Mouse (Mus musculus): Measurements from ENCODE around the gene Ddb1.
A peak's percentile ranks its signal among the peaks of the same experiment; 100 is the strongest.
"Not testable (repeated sequence)": the region's sequence is repeated elsewhere in the genome, so short reads cannot be mapped to it uniquely, and the experiment has no call there.

Gene Ddb1

DNA sequence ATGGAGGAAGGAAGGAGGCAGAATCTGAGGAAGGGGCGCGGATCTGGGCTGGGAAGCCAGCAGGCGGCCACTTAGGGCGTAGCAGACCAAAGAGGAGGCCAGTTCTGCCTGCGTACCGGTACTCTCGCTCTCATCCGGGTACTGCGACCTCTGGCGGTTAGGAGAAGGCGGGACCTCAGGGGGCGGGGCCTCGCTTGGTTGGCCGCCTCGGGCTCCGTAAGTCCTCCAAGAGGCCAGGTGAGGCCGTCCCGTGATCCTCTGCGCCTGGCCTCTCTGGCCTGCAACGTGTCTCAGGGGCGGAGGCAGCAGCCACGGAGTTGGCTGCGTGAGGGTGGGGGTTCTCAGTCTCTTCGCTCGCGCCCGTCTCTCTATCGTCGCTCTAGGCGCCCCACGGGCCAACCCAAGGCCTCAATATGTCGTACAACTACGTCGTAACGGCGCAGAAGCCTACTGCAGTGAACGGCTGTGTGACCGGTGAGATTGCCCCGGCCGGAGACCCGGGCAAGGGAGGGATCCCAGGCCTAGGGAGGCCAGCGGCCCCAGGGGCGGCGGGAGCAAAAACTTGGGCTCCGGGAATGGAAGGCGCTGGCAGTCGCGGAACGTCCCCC lies at the start of gene Ddb1, which contains the start of gene Tkfc:
Gene Ddb1, plus strand, starts transcription at position 35 of the 608 bp plus-strand sequence.
Gene Tkfc, minus strand, starts transcription at position 362 of the 608 bp plus-strand sequence.
- peak; percentile 99 for DNase-seq (ENCODE audit: low spot score in 2 of 2)

DNA sequence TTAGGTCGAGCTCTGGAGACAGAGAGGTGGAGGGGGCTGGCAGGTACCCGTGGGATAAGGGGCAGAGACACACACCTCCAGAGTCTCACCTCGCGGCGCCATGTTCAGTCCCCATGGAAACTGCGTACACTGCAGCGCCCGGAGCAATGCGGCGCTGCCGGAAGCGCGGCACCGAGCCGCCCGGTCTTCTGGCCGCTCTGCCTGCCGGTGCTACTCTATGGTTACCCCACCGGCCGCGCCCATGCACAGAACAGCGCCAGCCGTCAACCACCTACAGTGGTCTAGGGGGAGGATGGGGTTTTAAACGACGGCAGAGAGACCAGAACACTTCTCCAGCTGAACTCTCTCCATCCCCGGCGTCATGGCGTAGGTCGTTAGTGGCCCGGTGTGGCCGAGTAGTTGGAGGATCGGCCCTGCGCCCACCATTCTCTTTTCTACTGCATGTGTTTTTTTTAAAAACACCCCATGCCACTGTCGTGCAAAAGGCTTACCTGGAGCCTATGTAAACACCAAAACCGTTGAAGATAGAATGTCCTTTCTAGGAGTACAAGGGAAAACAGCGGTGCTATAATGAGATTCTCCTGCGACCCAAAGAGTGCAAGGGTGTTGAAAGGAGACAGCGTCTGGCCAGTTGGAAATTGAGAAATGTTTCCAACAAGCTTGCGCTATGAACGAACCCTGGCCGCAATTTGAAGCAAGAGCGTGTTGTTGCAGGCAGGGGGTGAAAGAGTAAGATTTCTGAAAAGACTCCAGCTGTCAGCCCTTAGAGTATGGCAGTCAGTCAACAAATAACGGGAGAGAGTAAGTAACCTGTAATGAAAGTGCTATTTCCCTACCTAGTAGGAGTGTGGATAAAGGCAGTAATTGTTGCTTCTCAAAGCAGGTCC lies 49.3 kb upstream of the Ddb1 start, which contains the start of gene Tmem216:
Gene Tmem216, minus strand, starts transcription at position 615 of the 887 bp plus-strand sequence.
- peak; percentile 46 to 80 for DNase-seq (ENCODE audit: low spot score in 2 of 2)

DNA sequence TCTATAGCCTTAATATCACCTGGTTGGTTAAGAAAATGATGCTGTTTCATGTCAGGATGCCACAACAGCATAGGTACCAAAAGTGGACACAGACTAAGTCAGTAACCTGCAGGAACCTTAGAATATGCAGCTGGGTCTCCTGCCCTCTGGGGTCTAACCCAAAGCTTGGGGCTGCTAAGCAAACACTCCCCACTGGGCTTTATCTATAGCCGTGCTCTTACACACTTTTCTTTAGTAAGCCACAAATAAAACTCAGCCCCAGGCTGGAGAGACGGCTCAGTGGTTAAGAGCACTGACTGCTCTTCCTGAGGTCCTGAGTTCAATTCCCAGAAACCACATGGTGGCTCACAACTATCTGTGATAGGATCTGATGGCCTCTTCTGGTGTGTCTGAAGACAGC lies 48.1 kb upstream of the Ddb1 start:
- no peak for DNase-seq (ENCODE audit: low spot score in 2 of 2)

DNA sequence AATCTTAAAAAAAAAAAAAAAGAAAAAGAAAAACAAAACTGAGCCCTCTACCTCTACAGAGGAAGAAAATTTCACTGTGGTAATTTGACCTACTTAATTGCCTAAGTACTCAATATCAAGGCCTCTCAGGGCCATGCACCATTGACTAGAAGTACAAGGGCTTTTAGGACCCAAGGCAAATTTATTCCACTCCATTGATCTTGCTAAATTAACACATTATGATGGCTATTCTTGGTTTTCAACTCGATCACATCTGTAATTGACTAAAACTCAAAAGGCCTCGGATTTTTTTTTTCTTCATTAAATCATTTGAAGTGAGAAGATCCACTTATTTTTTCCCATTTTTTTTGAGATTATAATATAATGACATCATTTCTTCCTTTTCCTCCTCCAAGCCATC lies 47.7 kb upstream of the Ddb1 start:
- no peak for DNase-seq (ENCODE audit: low spot score in 2 of 2)

DNA sequence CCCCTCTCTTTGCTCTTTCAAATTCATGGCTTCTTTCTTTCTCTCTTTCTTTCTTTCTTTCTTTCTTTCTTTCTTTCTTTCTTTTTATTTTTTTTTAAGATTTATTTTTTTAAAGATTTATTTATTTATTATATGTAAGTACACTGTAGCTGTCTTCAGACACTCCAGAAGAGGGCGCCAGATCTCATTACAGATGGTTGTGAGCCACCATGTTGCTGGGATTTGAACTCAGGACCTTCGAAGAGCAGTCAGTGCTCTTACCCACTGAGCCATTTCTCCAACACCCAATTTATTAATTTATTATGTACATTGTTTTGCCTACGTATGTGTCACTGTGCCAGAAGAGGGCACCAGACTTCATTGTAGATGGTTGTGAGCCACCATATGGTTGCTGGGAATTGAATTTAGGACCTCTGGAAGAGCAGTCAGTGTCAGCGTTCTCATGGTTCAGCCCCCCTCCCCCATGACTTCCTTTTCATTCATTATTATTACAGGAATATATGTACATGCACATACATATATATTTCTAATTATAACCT lies 47.2 kb upstream of the Ddb1 start:
- not testable (repeated sequence) for DNase-seq (ENCODE audit: low spot score in 2 of 2)

DNA sequence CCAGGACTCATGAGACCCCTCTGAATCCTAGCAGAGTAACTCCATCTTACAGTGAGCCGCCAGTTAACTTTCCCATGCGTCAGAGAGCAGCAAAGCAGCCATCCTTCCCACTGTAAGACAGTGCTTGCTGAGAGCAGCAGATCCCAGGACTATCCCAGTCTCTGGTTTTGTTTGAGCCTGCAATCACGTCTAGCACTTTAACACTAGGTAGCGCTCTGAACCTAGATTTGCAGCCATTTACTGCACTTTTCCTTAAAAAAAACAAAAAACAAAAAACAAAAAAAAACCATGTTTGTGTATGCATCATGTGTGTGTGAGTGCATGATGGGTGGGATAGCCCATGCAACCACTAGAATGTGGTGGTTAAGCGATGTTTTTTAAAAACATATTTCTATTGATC lies 45.0 kb upstream of the Ddb1 start:
- DNase-seq (ENCODE audit: low spot score in 2 of 2): no peak

DNA sequence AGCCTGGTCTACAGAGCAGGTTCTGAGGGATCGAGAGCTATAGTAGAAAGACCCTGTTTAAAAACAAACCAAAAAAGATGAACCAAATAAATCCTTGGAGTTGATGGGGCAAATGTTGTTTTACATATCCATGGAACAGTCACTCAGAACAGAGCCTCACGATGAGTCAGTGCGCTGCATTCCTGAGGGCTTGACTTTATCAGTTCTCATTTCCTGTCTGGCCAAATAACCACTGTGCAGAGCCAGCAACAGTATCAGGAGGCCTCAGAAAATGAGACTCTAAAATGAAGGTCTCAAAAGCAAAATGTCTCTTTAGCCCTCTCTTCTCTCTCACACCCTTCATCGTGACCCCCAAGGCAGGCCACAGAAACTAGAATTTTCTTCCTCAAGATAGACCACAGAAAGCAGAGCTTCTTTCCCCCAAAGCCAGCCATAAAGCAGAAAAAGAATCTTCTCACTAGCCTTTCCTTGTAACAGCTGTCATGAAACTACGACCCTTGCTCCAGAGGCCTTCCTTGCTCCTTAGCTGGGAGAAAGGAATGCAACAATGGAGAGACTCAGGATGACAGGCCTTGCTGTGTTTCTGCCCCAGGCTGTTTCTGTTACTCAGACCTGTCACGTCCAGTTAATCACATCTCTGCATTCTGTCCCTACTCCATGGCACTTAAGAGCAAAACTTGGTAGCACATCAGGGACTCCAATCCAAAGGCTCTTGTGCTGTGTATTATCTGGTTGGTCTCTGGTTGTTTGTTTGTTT lies 43.4 kb upstream of the Ddb1 start:
- DNase-seq (ENCODE audit: low spot score in 2 of 2): no peak

DNA sequence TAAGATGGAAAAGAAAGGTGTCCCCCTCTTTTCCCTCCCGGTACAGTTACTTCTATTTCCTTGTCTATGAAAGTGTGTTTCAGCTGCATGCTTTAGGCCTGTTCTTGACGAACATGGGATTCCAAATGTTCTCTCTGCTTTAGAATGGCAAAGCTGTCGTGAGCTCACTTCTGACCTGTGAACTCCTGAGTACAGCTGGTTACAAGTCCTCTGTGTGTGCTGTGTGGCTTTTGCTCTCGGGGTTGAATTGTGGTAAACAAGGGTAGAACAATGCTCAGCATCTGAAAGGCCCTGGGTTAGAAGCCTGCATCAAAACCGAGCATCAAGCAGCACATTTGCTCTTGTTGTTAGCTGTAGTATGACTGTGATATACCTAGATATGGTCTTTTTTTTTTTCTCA lies 42.8 kb upstream of the Ddb1 start:
- DNase-seq (ENCODE audit: low spot score in 2 of 2): no peak

DNA sequence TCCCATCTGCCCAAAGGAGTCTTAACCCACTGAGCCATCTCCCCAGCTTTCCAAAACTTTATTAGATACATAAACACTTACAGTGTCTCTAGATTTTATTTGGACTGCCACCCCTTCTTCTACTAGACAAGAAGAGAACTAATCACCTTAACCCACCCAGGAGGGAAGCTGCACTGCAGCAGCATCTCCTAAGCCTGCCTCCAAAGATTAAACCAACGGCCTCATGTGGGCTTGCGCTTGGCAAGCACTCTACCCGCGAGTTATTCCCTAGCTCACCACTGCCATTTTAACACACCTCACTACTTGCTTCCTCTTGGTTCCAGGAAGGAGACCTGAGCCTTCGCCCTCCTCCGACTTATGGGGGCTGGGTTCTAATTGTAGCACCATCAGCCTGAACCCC lies 40.8 kb upstream of the Ddb1 start:
- DNase-seq (ENCODE audit: low spot score in 2 of 2): no peak

DNA sequence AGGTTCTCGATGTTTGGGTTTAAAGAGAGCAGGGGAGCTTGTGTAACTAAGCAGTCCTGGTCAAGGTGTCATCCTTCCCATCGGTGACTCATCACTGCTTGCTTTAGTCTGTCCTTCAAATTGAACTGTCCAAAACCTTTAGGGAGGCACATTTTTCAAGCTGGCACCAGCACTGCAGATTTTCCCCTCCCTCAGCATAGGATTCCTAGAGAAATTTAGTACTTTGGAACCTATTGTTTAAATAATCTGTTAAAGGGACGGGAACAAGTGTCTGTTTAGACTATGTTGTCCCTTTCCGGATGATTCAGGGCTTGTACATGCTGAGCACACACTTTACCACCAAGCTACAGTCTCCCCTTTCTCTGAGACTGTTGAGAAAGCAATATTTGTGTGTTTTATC lies 39.9 kb upstream of the Ddb1 start:
- no peak for DNase-seq (ENCODE audit: low spot score in 2 of 2)

DNA sequence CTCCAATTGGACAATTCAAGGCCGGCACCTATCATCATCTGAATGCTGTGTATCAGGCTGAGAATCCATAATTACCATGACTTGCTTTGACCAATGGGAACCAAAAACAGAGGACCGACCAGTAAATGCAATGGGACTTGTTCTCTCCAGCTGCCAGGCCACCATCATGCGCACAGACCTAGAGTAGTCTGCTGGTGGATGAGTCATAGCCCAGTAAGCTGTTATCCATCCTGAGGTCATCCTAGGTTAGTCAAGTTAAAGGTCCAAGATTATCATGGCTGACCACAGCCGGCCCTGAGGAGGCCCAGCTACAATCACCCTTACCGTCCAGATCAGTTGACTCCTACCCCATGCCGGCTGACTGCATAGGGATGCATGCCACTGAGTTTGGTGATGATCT lies 35.5 kb upstream of the Ddb1 start:
- DNase-seq (ENCODE audit: low spot score in 2 of 2): no peak

DNA sequence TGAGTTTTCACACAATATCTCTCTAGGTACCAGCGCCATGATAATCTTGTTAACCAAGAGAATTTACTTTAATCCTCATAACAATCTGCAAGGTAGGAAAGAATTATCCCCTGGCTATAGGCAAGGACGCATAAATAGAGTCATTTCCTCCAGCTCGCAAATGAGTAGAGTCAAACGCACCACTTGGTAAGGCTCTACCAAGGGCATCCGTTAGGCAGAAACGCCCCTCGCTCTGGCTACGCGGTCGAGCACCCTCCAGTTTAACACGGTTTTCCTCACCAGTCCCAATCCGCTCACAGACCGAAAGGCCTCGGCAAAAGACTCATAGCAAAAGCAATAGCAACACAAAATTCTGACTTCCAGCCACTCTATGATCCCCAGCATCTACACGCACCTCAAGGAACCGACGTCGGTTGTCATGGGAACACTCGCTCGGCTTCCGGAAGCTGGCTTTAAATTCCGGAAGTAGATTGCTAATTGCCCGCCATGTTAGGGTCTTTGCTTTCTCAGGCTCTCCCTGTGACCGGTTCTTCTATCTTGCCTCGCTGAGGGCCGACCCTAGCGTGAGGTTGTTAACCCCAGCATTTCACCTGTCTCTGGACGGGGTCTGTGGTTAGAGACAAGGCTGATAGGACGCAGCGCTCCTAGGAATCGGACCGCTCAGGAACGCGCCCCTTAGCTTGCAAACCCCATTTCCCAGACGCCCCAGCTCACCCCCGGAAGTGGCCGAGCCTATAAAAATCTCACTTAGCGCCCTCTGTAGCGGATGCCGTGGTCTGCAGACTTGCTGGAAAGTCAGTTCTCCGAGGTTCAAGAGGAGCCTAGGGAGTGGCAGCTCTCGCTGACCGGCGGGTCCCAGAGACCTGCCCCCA lies 28.2 kb upstream of the Ddb1 start, which contains the start of the genes Cyb561a3 and Tmem138:
Gene Cyb561a3, plus strand, starts transcription at position 483 of the 872 bp plus-strand sequence.
Gene Tmem138, minus strand, starts transcription at position 673 of the 872 bp plus-strand sequence.
- DNase-seq (ENCODE audit: low spot score in 2 of 2): peak; percentile 83 to 89

DNA sequence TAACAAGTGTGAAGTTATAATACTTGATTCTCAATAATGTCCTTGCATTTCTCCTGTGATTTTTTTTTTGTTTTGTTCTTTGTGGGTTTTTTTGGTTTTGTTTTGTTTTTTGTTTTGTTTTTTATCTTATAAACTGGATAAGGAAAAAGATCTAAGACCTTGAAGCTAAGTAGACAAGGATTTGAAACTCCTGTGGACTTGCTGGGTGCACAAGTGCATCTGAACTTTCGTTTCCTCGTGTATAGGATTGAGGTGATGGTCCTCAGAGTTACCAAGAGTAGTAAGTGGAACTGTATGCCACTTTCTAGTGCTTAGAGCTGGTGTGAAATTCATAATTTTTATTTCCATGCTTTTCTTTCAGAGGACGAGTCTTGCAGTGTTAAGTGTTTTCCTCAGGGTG lies 25.0 kb upstream of the Ddb1 start:
- DNase-seq (ENCODE audit: low spot score in 2 of 2): no peak

DNA sequence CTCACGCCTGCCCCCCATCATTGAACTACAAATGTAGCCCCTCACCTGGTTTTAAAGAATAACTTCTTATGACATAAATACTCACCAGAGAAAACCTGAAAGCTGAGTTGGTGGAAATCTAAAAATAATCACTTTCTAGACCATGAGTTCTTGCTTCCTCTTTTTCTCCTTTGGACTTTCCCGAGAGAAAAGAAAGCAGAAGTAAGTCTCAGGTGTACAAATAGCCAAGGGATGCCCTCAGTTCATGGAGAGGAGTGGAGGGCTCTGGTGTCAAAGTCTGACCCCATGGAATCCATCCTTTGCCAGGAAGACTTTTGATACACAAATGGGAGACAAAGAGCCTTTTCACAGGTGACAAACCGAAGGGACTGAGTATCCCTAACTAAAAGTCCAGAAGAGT lies 24.4 kb upstream of the Ddb1 start:
- no peak for DNase-seq (ENCODE audit: low spot score in 2 of 2)

DNA sequence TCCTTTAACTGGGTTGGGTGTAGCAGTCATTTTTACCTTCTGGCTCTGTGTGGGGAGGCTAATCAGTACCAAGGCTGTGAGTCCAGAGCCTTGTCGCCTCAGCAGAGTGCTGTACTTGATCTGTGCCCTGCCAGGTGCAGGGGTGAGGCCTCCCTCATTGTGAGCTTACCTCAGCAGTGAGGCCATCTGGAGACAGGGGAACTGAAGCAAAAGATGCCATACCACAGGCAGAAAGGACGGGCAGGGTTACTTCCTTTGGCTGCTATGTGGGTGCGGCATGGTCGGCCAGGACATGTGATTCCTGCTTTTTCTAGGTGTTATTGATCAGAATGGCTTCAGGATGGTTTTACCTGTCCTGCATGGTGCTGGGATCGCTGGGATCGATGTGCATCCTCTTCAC lies 23.1 kb upstream of the Ddb1 start:
- DNase-seq (ENCODE audit: low spot score in 2 of 2): no peak

DNA sequence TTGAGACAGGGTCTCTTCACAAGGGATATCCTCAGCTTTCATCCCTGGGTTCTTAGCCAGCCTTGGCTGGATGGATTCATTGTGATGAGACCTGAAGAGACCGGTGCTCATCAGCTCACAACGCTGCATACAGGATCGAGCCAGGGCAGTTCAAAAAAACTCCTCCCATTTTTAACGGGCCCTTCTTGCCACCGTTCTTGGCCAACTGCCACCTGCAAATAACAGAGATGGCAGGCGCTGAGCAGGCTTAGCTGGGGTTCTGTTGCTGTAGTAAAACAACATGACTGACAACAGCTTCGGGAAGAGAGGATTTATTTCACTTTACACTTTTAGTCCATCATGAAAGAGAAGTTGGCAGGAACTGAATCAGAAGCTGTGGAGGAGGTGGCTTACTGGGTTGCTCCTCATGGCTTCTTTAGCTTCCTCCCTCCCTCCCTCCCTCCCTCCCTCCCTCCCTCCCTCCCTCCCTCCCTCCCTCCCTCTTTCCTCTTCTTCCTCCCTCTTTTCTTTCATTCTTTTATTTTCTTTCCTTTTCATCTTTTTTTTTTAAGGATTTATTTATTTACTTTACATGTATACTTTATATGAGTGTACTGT lies 21.5 kb upstream of the Ddb1 start:
- no peak for DNase-seq (ENCODE audit: low spot score in 2 of 2)

DNA sequence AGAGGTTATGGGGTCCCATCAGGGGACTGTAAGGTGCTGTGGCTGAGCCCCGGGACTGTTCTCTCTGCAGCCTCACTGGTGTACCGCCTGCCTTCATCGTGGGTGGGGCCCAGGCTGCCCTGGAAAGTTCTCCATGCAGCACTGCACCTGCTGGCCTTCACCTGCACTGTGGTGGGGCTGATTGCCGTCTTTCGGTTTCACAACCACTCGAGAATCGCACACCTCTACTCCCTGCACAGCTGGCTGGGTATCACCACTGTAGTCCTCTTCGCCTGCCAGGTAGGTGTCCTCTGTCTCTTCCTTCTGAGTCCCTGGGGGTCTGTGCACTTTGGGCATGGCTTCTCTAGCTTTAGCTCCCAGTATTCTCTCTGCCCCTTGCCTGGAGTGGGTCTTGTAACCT lies 20.0 kb upstream of the Ddb1 start:
- no peak for DNase-seq (ENCODE audit: low spot score in 2 of 2)

DNA sequence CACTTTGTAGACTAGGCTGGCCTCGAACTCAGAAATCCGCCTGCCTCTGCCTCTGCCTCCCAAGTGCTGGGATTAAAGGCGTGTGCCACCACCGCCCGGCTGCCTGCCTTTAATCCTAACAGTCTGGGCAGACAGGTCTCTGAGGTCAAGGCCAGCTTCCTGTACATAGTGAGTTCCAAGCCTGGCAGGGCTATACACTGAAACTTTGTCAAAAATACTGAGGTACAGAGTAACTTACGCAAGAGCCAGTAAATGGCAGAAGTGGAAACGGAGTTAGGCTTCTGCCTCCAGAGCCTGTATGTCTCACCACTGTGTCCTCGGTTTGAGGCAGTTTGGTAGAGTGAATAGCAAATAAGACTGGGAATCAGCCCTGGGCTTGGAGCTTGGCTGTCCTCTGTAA lies 17.9 kb upstream of the Ddb1 start:
- no peak for DNase-seq (ENCODE audit: low spot score in 2 of 2)

DNA sequence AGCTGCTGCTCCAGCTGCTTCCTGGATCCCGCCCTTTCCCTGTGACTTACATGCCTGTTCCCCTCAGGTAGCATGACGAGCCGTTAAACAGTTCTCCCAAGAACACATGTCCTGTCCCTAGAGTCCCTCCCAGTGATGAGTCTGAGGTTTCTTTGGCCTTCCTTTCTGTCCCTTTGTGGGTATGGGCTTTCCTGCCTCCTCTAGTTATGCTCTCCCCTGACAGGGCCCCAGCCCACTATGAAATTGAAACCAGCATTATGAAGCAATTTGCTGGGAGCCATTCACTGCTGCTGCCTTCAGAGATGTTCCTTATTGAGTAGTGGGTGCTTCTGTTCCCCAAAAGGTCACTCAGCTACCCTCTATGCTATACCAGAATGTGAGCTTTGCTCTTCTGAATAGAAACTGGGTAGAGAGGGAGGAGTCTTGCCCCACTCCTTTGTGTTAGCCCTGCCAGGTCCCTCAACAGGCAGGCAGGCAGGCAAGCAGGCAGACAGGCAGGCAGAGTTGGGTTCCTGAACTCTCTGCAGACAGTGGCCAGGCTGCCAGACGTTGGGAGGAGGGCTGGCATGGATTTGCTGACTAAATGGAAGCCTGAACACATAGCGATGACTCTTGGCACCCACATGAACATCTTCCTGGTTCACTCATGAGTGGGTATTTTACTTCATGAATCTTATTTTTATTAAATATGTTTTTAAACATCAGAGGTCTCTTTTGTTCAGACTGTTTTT lies 15.8 kb upstream of the Ddb1 start:
- no peak for DNase-seq (ENCODE audit: low spot score in 2 of 2)

DNA sequence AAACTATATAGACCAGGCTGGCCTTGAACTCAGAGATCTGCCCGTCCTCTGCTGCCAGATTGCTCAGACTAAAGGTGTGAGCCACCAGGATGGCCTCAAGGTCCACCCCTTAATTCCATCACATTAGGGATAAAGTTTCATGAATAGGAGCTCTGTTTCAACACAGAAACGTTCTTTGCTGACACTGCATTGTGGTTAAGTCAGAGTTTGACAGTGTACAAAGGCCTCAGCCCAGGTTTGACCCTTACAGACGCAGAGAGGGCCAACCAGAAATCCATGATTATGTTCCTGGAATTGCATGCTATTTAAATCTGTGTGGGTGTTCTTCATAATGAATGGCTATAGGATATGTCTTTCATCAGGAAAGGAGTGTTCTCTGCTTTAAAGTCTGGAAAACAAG lies 14.8 kb upstream of the Ddb1 start:
- DNase-seq (ENCODE audit: low spot score in 2 of 2): no peak

Data from cerebellum, postnatal 4 days (tissue).